Mouse (Mus musculus) common myeloid progenitor, adult 5-6 weeks (primary cell): ENCODE measurements around the gene Lrp5. TPM values are rescaled to one million over a fixed set of nuclear protein-coding genes. Genes with fewer than 3 reads are reported as not detected.
A peak's percentile ranks its signal among the peaks of the same experiment; 100 is the strongest.

Source experiments
- ATAC-seq: replicated peaks from 2 replicates; pipeline ENCODE4 v1.8.0; 2016; ENCODE audit warnings: low read depth, mild to moderate bottlenecking, moderate TSS enrichment, inconsistent platforms; ENCODE audit not compliant: poor library complexity, severe bottlenecking
- total RNA-seq: library from RNA; stranded (forward); fragments of 200-1000, 187-1606 nt; gene quantifications from 2 replicates; pipeline ENCODE4 v1.2.3, GENCODE M21; 2017

Gene Lrp5
- total RNA-seq, 1 experiment from 2014 or later, result 14.2 TPM

DNA sequence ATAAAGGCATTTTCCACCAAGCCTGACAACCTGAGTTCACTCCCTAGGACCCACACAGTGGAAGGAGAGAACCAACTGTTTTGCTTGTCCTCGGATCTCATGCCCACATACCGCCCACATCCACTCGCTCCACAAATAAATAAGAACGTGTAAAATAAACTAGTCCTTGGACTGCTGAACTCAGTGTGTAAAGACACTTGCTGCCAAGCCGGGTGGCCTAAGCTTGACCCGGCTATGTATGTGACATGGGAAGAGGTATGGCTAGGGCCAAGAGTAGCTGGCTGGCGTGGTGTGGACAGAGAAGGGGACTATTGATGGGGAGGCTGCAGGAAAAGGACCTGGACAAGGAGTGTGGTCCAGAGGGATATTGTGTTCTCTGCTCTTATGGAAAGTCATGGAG lies 11.7 kb upstream of the Lrp5 start:
- ATAC-seq, result no peak

DNA sequence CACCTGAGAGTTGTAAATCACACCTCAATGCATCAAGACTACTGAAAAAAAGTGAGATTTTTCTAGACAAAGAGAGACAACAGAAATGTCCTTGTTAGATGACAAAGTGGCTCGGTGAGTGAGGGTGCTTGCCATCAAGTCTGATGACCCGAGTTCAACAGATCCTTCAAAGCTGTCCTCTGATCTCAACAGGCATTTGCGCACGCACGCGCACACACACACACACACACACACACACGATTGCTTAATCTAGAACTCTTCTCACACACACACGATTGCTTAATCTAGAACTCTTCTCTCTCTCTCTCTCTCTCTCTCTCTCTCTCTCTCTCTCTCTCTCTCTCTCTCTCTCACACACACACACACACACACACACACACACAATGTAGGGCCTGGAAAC lies 9.6 kb upstream of the Lrp5 start:
- ATAC-seq, result no peak

DNA sequence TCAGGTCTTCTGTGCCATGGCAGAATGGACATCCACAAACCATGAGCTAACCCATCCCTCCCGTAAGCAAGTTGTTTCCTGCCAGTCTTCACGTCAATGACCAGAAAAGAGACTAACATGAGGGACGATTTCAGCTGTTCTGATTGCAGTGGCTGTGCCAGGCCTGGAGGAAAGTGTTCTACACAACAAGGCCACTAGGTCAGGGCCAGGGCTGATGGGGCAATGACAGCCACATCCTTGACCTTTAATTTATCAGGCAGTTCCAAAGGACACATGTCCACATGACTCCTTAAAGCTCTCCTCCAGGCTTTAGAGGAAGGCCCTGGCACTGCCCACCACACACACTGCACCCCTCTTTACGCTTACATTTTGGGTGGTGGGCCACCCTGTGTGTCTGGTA lies 9.1 kb upstream of the Lrp5 start:
- no peak for ATAC-seq

DNA sequence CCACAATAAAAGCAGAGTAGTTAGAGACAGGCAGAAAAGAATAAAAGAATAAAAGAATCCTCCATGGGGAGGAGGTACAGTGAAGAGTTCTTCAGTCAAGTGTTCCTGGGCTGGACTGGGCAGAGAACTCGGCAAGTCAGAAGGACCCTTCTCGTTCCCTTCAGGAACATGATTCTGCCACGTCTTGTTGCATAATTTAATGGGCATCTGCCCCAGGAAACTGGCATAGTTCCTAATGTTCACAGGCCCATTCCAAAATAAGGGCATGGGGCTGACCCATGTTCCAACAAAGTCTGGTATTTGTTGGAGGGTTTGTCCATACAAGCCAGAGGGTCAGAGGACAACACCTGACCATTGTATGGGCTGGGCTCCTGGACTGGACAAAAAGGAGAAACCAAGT lies 8.6 kb upstream of the Lrp5 start:
- no peak for ATAC-seq

DNA sequence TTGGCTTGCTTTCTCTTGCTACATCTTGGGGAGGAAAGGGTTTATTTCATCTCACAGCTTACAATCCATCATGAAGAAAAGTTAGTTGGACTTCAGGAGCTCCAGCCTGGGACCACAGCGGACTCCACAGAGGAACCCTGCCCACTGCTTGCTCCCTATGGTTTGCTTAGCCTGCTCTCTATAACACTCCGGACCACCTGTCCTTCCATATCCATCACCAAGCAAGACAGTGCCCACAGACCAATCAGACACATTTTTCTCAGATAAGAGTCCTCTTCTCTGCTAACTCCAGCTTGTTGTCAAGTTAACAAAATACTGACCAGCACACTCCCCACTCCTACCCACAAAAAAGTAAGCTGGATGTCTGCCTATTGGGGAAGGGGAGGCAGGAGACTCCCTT lies 8.1 kb upstream of the Lrp5 start:
- ATAC-seq, result no peak

DNA sequence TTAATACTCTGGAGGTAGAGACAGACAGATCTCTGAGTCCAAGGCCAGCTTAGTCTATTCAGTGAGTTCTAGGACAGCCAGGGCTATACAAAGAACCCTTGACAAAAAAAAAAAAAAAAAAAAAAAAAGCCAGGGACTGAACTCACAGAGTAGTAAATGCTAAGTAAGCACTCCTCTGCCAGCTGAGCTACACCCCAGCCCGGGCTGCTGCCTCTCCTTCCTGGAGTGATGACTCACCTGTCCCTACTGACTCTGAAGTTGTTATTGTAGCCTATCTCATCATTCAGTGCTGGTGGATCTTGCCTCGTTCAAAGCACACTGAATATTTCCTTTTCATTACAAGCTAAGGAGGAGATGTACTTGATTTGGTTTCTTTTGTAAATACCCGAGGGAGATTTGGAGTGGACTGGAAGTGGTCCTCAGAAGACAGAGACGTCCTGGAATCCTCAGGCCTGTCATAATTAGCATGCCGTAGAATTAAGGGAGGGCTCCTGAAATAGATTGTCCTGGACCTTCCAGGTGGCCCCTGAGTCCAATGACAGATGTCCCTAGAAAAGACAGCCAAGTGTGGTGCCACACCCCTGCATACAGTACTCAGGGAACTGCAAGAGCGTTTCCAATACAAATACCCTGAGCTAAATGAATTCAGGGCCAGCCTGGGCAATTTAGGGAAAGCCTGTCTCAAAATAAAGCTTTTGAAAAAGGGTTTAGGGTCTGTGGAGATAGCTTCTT lies 6.2 kb upstream of the Lrp5 start:
- no peak for ATAC-seq

DNA sequence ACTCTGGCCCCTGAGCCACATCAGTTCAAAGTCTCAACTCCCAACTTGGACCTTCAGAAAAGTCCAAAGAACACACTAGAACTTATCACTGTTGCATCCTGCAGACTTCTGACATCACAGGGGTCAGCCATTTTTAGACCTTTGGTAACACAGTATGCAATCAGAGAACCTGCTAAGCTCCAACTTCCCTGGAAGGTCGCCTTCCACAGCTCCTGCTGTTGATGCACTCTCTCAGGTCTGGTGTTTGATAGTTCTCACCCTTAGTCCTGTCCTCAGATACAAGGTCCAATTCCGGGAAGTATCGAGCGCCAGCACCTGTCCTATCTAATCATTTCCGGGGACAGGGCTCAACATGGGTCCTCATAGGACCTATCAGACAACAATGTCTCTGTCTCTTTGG lies 5.0 kb upstream of the Lrp5 start:
- ATAC-seq, result no peak

DNA sequence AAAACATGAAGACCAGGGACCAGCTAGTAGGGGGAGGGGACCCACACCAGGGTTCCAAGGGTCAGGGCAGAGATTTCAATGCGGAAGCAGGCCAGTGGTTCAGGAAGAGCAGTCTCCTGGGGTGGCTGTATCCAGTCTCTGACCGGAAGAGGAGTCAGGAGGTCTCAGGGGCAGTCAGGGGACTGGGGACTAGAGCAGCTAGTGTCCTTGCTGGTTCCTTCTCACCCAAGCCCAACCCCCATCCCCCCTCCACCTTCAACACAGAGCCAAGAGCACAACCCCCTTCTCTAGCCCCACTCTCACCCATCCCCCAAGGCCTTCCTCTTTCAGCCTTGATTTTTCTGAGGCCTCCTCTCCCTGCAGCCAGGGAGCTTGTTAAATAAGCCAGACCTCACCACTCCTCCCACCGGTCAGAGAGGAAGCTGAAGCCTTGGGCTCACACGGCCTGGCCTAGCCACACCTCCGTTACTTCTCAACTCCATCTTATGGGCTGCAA lies 1.4 kb upstream of the Lrp5 start:
- ATAC-seq, result peak; percentile 68

DNA sequence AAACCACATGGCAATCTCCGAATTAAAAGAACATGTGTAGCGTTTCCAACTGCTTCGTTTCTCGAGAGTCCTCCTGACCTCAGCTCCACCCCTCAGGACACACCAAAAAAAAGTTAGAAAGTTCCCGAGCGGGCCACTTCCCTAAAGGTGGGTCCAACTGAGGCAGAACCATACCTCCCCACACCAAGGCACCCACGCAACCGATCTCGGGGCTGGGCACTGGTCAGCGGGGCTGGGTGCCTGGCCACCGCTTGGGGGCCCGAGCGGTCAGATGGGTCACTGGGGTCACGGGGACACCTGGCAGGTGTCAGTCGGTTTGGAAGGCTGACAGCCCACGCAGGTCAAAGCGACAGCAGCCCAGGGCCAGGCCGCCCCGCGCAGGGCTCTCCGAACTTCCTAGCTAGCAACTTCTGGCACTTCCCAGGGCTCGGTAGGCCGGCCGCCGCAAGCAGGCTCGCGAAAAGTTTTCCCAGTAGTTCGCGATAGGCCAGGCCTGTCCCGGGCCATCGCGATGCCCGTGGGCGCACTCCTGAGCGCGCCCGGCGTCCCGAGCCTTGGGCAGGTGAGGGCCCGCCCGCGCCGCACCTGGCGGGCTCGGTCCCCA lies 651 bp downstream of the Lrp5 start:
- ATAC-seq, result no peak; the same call in 1 of the 2 replicates

DNA sequence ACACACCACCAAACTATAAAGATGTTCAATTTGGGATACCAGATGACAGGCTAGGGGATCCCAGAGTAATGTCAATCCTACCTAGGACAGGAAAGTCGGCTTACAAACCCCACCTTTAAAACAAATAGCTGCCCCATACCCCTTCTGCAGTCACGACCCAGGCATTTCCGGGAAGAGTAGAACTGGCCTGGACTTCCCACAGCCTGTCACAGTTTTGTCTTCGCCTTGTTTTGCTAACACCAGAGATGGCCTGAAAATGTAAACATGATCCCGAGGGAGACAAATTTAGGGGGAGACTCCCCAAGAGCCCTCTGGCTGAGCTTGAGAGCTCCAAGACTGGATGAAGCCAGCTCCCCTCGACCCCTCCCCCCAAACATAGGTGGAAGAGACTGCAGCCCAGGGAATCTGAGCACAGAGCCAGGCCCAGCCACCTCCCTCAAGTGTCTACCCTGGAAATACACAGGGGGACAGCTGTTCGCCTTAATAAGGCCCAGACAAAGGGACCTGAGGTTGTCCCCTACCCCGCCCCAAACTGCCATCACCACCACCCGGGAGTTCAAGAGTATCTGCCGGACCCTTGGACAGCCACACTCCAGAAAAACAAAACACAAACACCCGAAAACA lies 1.3 kb downstream of the Lrp5 start:
- no peak for ATAC-seq

DNA sequence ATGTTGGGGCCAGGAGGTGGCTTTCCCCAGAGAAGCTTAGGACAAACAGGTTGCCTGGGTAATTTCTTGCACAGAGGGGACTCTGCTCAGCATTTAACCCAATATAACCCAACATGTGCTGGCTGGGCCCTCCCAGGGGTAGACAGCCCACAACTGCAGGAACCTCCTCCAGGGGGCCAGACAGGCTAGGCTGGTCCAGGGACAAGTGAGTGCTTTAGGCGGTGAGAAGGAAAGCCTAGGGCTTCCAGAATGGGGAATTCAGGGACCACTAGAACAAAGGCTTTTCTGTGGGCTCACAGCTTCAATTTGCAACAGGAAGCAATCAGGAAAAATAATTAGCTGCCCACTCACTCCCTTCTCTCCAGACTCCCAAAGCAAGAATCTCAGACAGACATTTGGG lies 1.9 kb downstream of the Lrp5 start:
- ATAC-seq, result no peak

DNA sequence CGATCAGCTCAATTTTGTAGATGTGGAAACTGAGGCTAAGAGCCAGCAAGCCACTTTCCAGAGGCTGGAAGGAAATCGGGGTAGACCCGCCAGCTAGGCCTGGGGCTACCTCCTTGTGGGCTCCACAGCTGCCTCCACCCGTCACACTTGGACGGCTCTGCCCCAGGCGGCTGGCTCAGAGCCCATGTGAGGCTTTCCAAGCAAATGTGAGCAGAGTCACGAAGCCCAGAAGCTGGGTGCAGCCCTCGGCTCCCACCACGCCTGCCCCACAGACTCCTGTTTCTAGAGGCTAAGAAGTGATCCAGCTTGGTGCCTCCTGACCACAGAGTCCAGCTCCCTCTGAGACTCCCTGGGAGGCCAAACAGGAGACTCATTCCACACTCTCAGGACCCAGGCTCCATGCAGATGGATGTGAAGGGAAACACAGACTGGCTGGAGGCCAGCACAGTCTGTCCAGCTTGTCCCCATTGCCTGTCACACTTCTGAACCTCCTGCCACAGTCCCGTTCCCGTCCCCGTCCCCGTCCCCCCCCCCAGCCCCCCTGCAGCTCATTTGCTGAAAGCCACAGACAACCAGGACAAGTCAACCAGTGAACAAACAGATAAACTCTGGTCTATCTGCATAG lies 4.9 kb downstream of the Lrp5 start:
- peak; percentile 34 for ATAC-seq

DNA sequence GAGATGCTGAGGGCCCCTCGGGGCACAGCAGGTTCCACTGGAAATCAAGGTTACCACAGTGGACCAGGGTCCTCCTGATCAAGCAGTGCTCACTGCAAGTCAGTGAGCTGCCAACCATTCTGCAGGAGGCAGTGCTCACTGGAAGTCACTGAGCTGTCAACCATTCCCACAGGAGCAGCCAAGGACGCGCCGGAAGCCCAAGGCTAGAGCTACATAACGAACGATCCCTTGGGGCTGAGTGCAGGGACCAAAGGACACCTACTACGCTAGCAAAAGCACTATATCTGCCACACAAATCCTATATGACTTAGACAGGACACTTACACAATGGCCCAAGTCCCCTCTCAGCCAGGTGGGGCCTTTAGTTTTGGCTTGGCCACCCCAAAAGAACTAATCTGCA lies 5.6 kb downstream of the Lrp5 start:
- ATAC-seq, result no peak

DNA sequence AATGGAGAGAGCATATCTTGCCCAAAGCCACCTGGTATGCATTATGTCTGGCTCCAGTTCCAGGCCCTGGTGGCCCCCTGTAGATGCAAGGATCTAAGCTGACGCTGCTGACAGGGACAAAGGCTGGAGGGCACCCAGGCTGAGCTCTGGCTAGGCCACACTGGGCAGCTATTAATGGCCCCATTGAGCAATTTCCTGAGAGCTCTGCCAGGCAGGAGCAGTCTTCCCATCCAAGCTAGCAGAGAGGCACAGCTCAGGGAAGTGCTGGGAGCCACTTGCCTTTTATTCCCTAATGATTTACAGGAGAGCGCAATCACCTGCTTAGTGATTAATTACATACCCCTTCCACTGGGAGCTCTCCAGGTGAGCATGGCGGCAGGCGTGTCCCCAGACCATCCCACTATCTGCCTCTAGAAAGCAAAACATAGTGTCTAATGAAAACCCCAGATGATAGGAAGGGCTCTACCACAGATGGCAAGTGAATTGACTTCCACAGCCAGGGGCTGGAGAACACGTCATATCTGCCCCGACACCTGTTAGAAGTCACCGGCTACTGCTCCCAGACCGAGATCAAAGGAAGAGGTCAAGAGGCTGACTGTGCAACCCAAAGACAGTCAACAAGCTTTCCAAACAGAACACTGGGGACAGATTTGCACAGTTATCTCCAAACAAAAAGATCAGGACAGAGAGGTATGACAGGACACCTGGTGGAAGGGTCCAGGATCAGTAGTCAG lies 12.1 kb downstream of the Lrp5 start:
- no peak for ATAC-seq

DNA sequence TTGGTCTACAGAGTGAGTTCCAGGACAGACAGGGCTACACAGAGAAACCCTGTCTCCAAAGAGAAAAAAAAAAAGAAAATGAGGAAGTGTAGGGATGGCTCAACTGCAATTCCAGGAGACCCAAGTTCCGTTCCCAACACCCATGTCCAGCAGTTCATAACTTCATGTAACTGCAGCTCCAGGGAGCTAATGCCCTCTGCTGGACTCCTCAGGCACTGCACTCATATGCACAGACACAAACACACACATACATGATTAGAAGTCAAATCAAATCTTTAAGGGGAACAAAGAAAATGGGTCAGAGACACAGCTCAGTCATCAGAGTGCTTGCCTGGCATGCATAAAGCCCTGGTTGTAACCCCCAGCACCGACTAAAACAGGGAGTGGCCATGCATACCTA lies 13.2 kb downstream of the Lrp5 start:
- ATAC-seq, result no peak

DNA sequence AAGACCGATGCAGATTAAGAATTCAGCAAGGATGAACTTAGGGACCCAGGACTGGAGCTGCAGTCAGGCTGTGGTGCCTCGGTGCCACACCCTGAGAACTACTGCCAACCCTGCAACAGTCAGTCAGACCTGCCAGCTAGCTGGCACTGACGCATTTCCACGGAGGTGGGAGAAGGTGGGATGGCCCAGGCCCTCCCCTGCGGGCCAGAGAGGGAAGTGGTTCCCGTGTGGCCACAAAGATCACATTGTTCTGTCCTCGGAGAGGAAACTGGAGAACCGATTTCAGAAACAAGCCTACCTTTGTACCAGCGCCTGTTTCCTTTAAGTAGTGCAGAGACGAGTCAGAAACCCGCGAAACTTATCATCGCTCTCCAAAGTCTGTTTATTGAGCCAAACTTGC lies 17.3 kb downstream of the Lrp5 start:
- ATAC-seq, result peak; percentile 71

DNA sequence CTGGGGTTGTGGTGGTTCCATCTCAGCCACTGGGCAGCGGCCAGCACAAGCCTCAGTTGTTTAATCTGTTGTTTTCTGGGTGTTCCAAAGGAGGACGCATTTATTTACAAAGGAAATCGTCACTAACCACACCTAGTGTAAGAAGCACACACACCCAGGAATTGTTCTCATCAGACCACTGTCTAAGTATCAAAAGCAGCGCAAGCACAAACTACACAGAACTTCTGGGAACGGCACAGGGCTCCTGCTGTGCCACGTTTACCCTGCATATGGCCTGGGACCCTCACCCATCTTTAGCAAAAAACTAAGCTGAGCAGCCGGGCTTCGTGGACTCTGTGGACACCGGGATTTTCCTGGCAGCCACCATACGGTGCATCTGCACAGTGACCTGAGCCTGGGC lies 17.8 kb downstream of the Lrp5 start:
- ATAC-seq, result no peak

DNA sequence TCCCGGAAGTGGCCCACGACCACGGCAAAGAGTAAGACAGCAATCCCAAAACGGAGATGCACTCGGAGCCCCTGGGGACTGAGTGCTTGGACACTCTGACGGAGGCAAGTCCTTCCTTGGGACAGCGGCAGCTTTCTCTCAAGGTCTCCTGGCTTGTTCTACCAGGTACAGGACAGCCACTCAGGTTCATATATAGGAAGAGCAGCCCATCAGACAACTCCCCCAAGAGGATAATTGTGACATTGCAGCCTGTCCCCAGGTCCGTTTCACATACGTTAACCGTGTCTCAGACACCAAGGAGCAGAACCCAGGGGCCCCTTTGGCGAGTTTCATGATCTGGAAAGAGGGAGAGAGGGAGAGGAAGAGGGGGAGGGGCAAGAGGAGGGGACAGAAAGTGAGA lies 18.4 kb downstream of the Lrp5 start:
- ATAC-seq, result no peak

DNA sequence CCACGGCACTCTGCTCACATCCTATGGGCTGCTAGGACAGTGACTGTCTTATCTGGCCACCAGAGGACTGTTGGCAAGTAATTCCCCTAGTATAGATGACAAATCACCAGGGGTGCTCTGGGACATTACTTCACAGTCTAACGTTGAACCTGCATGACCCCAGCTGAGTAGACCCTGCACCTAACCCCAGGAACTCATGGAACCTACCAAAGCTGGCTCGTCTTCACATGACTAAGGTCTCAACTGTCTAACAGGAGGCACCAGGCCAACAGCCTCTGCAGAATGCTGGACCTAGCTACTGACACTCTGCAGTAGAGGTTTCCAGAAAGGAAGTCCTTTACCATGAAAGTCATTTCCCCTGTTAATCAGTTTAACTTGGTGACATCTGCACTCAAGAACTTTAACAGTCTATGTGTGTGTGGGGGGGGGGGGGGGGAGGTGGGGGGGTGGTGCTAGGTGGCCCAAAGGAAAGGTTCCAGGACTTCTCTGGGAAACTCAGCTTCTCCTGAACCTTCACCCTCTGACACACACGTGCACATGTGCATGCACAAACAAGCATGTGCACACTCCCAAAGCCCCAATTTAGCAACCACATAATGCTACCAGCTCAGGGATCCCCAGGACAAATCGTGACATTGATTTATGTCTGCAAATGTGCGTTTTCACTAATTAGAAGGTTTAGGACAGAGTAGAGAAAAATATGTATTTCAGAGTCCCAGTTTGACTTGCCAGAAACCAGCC lies 19.0 kb downstream of the Lrp5 start:
- peak; percentile 20; the same call in 1 of the 2 replicates for ATAC-seq

DNA sequence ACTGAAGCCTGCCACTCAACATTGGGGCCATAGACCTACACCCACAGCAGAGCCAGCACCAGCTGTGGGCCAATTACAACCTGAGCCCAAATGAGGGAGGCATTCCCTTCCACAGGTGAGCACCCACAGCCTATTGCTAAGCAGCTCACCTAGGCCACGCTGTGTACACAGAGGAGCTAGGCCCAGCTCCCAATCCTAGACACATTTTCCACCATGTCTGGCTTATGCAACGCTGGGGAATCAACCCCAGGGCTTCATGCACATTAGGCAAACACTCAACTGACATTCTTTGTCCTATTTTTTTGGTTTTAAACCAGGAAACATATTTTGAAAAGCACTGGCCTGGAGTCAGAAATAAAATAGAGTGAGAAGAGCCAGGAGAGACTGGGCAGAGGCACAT lies 19.7 kb downstream of the Lrp5 start:
- ATAC-seq, result no peak
